Mouse (Mus musculus): ENCODE measurements around the gene Fancd2os.

Fancd2os gene

GRCm38 (mm10) chr6:113600543-113601139, at the start of gene Fancd2os:
Fancd2os (minus strand) TSS chr6:113600715.
- no peak for DNase-seq (ENCODE audit: low spot score in 2 of 2)

- DNase-seq (ENCODE audit: low spot score in 2 of 2): no peak
Observed at GRCm38 (mm10) chr6:113650197-113650640, 49.7 kb upstream of the Fancd2os start.

DNA sequence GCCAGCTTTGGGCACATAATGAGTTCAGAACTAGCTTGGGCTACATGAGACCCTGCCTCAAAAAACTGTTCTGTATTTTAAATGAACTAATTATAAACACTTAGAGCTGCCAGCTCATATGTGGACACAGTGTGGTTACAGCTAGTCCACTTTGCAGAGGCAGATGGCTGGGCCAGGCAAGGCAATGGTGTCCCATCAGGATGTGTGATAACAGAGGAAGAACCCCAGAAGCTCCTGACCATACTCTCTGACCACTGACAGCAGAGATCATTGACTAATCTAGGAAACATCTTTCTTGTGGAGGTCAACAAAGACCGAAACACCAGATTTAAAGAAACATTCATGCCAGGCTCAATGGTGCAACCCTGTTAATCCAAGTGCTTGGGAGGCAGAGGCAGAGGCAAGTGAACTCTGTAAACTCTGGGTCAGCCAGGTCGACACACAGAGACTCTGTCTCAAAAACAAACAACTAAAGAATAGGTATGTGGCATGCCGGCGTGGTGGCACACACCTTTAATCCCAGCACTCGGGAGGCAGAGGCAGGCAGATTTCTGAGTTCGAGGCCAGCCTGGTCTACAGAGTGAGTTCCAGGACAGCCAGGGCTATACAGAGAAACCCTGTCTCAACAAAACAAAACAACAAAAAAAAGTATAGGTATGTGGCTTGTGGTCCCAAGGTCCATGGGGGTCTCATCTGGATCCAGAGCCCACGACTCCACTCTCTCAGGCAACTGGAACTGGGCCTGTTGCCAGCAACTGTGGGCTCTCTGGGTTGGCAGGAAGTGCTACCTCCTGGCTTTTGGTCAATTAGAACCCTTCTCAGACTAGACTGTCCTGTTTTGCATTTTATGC, 49.1 kb upstream of the Fancd2os start:
- DNase-seq (ENCODE audit: low spot score in 2 of 2): no peak

GRCm38 (mm10) chr6:113644808-113645207, 44.3 kb upstream of the Fancd2os start:
- peak in 1 of 2 experiments; percentile 45 for DNase-seq (ENCODE audit: low spot score in 2 of 2)

- DNase-seq (ENCODE audit: low spot score in 2 of 2): no peak
Observed at GRCm38 (mm10) chr6:113643967-113644366, 43.5 kb upstream of the Fancd2os start.

GRCm38 (mm10) chr6:113643021-113643420, 42.5 kb upstream of the Fancd2os start:
- DNase-seq (ENCODE audit: low spot score in 2 of 2): no peak

DNA sequence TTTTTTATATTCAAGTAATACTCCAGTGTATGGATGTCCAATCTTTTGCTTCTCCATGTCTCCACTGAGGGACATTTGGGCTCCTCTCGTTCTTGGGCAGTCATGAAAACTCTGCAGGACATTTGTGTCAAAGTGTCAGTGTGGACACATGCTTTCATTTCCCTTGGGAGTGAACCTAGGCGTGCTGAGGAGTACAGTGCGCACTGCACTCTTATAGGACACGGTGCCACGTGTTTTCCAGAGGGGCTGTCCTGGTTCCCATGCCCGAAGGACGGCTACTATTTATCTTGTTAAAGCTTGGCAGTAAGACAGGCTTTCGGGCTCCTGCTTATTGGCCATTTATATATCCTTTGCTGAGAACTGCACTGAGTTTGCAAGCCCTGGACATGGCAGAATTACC, 42.1 kb upstream of the Fancd2os start:
- DNase-seq (ENCODE audit: low spot score in 2 of 2): no peak

- DNase-seq (ENCODE audit: low spot score in 2 of 2): no peak
Observed at GRCm38 (mm10) chr6:113639201-113639600, 38.7 kb upstream of the Fancd2os start.

DNA sequence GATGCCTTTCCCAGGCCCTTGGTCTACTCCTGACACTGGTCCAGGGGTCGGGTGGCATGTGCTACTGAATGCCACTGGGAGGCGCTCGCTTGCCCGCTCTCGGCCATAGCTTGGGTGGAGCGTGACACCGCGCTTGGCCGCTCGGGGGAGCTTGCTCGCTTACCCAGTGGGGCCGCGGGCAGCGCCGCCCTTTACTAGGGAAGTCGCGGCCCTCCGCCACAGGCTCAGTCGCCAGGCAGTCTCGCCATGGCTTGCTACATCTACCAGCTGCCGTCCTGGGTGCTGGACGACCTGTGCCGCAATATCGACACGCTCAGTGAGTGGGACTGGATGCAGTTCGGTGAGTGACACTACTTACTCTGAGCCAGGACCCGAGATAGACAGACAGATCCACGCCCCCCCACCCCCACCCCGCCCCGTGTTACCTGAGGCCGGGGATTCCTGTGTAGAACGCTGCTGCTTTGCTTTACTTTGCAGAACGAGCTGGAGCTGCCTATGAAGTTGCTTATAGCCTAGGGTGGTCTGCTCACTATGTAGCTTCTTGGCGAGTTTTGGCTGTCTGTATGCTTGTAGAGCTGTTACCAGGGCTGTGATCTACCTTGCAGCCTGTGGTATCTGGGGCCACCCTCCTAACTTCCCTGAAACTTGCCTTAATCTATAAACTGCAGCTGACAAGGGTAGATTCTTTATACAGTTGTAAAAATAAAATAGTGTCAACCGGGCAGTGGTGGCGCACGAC, 38.0 kb upstream of the Fancd2os start, which contains the start of gene Irak2:
Gene Irak2 (plus strand): TSS at position 166 of the 739 bp plus-strand sequence.
- peak; percentile 88 to 90 for DNase-seq (ENCODE audit: low spot score in 2 of 2)

DNA sequence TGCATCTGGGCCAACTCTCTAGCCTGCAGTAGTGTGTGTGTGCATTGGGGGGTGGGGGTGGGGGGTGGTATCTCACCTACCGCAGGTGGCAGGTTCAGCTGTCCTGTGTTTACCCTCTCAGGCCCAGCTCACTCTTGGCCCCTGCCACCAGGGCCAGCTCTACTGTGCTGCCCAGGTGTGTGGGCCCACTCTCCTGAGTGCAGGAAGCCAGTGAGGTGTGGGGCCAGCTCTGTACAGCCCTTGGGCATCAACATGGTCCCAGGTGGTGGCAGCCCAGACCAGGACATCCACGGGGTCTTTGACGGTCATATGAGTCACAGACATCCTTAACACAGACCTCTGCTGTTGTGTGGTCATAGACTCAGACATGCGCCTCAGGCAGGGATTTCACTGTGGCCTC, 32.3 kb upstream of the Fancd2os start:
- DNase-seq (ENCODE audit: low spot score in 2 of 2): no peak

DNA sequence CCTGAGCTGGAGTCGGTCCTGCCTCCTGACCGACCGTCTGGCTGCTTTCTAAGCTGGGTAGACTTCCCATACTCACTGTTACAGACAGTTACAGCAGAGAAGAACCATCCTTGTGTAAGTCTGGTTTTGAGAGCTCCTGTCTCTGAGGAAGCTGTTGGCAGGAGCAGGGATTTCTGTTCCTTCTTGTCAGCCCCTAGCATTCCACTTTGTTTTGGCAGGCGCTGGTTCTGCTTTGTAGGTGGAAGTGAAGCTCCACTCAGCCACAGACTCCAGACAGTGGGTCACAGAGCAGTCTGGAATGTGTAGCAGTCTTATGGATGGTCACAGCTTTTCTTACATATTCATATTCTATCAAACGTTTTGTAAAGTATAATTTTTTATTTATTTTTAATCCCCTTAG, 29.8 kb upstream of the Fancd2os start:
- DNase-seq (ENCODE audit: low spot score in 2 of 2): no peak

DNA sequence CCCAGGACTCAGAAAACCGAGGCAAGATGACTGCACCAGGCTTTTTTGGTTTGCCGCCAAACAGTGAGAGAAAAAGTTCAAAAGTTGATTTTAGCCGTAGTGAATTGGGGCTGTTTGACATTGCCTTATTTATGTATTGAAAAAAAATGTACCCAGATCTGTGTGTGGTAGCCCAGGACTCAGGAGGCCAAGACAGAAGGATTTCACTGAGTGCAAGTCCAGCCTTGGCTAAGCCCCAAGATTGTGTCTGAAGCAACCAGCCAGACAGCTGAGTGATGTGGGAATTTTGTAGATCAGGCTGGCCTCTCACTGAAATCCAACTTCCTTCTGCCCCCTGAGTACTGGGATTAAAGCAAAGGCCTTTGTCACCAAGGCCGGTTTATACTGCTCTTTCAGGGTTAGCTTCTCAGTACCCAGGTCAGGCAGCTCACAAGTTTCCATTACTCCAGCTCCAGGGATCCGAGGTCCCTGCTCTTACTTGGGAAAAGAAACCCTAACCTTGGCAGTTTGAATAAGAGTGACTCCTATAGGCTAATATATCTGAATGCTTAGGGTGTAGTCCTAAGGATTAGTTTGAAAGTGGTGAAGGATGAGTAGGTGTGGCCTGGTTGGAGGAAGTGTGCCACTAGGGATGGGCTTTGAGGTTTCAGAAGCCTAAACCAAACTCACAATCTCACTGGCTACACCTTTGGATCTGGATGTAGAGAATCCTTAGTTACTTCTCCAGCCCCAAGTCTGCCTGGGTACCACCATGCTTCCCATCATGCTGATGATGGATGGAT, 24.7 kb upstream of the Fancd2os start:
- DNase-seq (ENCODE audit: low spot score in 2 of 2): no peak

DNA sequence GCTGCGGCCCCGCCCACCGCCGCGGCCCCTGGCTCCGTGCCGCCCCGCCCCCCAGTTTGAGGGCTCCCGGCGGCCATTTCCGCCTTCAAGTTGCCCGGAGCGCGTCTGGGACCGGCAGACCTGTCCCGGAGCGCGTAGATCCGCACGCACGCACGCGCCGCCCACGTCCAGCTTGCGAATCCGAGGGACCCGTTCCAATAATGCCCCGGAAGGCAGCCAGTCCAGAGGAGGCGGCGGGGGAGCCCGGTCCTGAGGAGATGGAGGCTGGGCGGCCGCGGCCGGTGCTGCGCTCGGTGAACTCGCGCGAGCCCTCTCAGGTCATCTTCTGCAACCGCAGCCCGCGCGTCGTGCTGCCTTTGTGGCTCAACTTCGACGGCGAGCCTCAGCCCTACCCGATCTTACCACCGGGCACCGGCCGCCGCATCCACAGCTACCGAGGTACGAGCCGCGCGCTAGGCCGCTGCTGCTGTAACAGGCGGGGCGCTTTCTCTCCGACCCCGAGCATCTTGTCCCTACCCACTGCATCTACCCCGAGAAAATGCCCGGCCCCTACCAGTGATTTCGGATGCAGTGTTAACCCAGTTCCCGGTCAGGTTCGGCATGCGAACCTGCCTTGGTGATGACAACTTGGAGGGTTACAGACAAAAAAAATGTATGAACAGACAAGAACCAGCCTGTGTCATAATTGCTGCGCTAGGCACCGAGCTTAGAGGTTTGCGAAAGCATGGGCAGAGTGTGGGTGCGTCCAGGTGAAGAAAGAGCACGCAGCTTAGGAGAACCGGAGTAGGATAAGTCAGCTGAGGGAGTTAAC, 23.6 kb upstream of the Fancd2os start, which contains the start of gene Vhl:
Gene Vhl (plus strand): TSS at position 19 of the 811 bp plus-strand sequence.
- DNase-seq (ENCODE audit: low spot score in 2 of 2): peak; percentile 84 to 87

GRCm38 (mm10) chr6:113623386-113623785, 22.9 kb upstream of the Fancd2os start:
- no peak for DNase-seq (ENCODE audit: low spot score in 2 of 2)

GRCm38 (mm10) chr6:113615489-113615888, 15.0 kb upstream of the Fancd2os start:
- no peak for DNase-seq (ENCODE audit: low spot score in 2 of 2)

- DNase-seq (ENCODE audit: low spot score in 2 of 2): no peak
Observed at GRCm38 (mm10) chr6:113614997-113615396, 14.5 kb upstream of the Fancd2os start.

DNA sequence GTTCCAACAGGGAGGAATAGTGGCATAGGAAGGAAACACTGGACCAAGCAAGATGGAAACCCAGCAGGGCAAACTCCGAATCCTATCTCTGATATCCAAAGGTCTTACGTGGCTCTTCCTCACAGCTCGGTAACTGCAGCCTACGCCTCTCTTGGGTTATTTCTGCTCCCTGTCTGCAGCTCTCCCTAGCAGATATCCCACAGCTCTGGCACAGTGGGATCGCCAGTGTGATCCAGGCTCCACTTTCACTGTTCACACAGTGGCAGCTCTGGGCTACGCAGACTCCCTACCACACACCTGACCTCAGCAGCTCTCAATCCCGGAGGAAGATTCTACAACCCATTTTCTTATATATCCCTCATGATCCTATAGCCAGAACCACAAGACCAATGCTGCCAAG, 13.6 kb upstream of the Fancd2os start:
- peak in 1 of 2 experiments; percentile 53 for DNase-seq (ENCODE audit: low spot score in 2 of 2)

- DNase-seq (ENCODE audit: low spot score in 2 of 2): peak in 1 of 2 experiments; percentile 56
Observed at GRCm38 (mm10) chr6:113612258-113612969, 11.9 kb upstream of the Fancd2os start.

DNA sequence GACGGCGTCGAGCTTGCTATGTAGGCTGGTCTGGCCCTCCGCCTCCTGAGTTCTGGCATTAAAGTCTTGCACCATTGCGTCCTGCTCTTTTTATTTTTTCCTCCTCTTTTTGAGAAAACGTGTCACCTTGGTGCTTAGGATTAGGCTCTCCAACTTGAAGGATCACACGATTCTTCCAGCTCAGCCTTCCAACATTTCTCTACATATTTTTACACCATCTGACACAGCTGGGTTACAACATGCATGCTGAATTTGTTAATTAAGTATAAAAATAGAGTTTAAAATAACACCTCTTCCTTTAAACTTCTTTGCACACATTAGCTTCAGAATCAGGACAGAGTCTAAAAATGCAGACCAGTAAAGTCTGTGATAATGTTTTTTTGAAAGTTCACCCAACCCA, 8.8 kb upstream of the Fancd2os start:
- no peak for DNase-seq (ENCODE audit: low spot score in 2 of 2)

GRCm38 (mm10) chr6:113608871-113609270, 8.4 kb upstream of the Fancd2os start:
- no peak for DNase-seq (ENCODE audit: low spot score in 2 of 2)
